Mouse (Mus musculus) testis, adult 2 months (tissue): ENCODE measurements around the gene Fkbp7.

Experiments used
- CTCF ChIP-seq: fragments of 200-500 bp; IDR thresholded peaks from 2 replicates; pipeline ENCODE4 v1.5.1; 2012; ENCODE audit warnings: low read depth, mild to moderate bottlenecking, inconsistent platforms, low read length, moderate library complexity; ENCODE audit not compliant: control insufficient read depth, insufficient read depth, insufficient replicate concordance
- POLR2A ChIP-seq: fragments of 200-500 bp; IDR thresholded peaks from 2 replicates; pipeline ENCODE4 v1.6.1; 2012; ENCODE audit warnings: low read depth, mild to moderate bottlenecking, inconsistent platforms, low read length, moderate library complexity; ENCODE audit not compliant: control insufficient read depth

DNA sequence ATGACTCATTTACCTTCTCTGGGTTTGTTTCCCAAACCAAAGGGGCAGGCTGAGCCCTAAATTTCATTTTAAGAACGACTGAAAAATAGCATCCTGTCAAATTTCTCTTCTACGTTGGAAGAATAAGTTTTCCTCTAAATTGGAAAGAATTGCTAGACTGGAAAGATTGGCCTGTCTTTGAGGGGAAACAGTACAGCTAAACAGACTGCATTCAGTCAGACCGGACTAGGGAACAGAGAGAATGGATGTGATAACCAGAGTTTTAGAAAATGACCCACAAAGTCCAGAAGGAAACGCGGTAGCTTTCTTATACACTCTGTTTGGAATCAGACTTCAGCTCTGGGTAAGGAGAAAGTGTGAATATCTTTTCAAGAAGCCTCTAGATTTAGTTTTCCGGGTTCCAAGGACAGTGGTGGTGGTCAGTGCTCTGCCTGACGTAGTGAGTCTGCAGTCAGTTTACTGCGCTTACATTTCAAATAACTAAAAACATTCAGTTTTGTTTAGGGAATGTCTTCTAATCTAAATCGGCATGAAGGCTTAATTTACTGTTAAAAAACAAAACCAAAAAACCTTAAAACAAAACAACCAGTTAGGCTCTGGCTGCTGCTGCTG, 676 bp downstream of the Fkbp7 start:
- TF ChIP-seq CTCF (no peak), POLR2A (no peak)
